Mouse (Mus musculus) myocyte (in vitro differentiated cells): Measurements from ENCODE around the gene Fam53a.

Experiments used
- E2F4 ChIP-seq: IDR thresholded peaks from one replicate; pipeline ENCODE4 v1.6.1; 2011; ENCODE audit warnings: mild to moderate bottlenecking, control low read depth, moderate library complexity; ENCODE audit not compliant: insufficient read depth
- MAX ChIP-seq: IDR thresholded peaks from one replicate; pipeline ENCODE4 v1.6.1; 2011; ENCODE audit warnings: low read depth, mild to moderate bottlenecking, control low read depth
- MYOG ChIP-seq, 3 experiments: IDR thresholded peaks; one replicate each; pipeline ENCODE4 v1.6.1; 2011; ENCODE audit warnings: control low read depth in 2 of 3, low read depth in 2 of 3, mild to moderate bottlenecking in 2 of 3; ENCODE audit not compliant: insufficient read length in 2 of 3, control insufficient read depth in 1 of 3, insufficient read depth in 1 of 3
- POLR2A ChIP-seq: IDR thresholded peaks from one replicate; pipeline ENCODE4 v1.6.1; 2011; ENCODE audit warnings: low read depth, mild to moderate bottlenecking, control low read depth, moderate library complexity; ENCODE audit not compliant: insufficient read length
- SRF ChIP-seq: IDR thresholded peaks from one replicate; pipeline ENCODE4 v1.6.1; 2011; ENCODE audit warnings: low read depth; ENCODE audit not compliant: control insufficient read depth, insufficient read length
- TCF12 ChIP-seq: IDR thresholded peaks from one replicate; pipeline ENCODE4 v1.6.1; 2011; ENCODE audit warnings: mild to moderate bottlenecking, control low read depth; ENCODE audit not compliant: poor library complexity, insufficient read depth, severe bottlenecking

DNA sequence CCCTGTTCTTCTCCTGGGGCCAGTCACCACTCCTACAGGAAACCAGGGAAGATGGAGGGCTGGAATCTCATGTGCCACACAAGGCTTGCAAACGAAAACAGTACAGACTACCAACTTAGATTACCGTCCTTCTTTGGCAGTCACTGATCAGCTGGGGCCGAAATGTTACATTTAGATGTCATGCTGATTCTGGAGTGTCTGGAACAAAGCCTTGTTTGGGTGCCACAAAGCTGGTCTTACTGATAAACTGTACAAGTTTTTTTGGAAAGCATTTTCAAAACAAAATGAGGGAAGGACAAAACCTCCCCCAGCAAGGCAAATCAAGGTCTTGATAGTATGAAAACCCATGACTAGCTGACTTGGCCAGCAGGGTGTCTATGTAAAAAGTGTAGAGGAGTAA is 5.7 kb downstream of the Fam53a start:
- no peak for TF ChIP-seq POLR2A
- TF ChIP-seq TCF12: no peak
- no peak for TF ChIP-seq MYOG (IDR thresholded peaks at IDR 0.05; ENCODE audit: control insufficient read depth in 1 of 3, insufficient read depth in 1 of 3, insufficient read length in 2 of 3, low read depth in 2 of 3)
- no peak for TF ChIP-seq SRF
- TF ChIP-seq MAX: no peak
- no peak for TF ChIP-seq E2F4
